Mouse (Mus musculus) natural killer cell, adult 2 months (primary cell): ENCODE results near the gene Nudc.

Source experiments
- DNase-seq, 2 experiments: peaks; one replicate each; pipeline ENCODE4 v3.0.0; 2022; ENCODE audit warnings: low spot score in 2 of 2

Nudc gene

DNA sequence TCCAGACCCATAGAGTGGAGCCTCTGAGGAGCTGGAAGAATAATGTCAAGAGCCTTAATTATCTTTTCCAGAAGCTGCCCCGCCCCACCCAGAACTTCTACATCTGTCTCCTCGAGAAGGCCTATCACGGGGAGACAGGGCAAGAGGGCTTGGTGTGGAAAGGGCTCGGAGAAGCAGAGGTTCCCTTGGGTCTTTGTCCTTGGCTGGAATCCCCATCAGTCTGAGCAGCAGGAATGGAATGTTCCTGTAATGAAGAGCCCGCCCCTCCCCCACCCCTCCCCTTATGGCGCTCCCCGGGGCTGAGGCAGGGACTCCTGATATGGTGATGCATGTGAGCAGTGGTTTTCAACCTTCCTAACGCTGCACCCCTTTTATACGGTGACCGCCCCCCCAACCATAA lies 54.0 kb downstream of the Nudc start:
- no peak for DNase-seq

DNA sequence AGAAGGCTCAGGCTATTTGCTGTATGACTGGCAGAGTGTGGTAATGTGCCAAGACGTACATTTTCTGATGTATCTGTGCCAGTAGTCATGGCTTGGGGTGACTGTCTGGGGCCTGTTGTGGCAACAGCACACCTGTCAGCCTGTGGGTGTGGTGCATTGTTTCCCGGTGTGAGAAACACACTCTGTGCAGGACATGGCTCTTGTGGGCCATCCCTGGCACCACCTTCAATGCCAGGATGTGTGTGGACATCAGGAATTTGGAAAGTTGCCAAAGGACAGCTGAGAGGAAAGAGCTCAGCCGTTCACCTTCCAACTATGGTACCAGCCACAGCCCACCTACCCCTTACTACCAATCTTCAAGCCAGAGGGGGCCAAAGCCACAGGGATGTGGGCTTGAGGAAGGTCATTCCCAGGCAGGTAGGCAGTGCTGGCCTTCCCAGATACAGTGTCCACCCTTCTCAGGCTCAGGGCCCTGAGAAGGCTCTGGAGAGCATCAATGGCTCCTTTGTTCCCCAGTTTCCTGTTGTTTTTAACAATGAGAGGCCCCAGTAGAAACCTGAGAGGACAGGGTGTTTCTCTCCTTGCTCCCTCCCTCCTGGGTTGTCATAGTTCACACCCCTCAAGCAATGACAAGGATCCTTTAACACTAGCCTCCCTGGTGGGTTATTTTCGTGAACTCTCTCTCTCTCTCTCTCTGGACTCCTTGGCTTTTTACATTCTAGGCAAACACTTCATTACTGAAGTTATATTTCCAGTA lies 56.1 kb downstream of the Nudc start:
- DNase-seq: no peak

DNA sequence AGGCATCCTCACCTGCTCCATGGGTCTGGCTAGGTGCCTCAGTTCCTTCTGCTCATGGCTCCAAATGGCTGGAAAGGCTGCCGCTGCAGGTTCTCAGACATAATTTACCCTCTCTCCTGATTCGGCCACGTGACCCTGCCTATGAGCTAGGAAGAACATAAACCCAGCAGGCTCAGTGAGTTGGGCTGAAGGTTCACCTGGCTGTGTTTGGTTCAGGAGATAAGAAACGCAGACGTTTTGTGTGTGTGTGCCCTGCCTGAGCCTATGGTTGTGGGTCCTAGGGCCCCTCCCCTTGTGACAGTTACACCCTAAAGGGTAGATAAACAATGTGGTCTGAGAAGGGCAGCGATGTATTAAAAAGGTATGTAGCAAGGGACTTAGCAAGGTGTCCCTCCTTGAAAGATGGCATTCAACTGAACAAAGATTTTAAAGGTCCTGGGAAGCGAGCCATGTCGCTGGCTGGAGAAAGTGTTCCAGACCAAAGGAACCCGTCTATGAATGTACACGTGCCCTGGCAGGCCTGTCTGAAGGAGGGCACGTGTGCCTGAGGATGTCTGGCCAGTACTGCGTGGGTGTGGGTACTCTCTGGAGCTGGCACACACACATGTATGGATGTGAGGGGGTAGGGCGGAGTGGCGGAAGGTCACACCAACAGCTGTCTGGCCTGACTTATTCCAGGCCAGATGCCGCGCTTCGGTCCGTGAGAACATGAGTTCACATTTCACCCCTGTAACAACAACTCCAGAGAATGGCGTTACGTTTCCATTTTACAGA lies 57.0 kb downstream of the Nudc start:
- DNase-seq: no peak

DNA sequence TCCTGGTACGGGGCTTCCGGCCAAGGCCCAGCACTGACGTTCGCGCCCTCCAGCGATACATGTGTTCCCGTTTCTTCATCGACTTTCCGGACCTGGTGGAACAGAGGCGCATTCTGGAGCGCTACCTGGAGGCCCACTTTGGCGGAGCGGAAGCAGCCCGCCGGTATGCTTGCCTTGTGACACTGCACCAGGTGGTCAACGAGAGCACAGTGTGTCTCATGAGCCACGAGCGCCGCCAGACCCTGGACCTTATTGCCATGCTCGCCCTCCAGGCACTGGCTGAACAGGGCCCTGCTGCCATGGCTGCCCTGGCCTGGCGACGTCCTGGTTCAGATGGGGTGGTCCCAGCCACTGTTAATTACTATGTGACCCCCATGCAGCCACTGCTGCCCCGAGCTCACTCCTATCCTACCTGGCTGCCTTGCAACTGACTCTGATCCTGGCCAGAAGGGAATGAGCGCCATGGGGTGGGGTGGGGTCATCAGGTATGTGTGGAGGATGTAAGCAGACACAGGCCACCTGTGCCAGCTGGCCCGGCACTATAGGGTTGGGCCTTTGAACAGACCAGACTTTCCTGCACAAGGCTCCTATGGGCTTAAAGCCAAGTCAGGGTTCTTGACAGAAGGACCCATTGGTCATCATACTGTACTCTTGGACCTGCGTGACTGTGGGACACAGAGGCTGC lies 59.0 kb downstream of the Nudc start:
- no peak for DNase-seq

DNA sequence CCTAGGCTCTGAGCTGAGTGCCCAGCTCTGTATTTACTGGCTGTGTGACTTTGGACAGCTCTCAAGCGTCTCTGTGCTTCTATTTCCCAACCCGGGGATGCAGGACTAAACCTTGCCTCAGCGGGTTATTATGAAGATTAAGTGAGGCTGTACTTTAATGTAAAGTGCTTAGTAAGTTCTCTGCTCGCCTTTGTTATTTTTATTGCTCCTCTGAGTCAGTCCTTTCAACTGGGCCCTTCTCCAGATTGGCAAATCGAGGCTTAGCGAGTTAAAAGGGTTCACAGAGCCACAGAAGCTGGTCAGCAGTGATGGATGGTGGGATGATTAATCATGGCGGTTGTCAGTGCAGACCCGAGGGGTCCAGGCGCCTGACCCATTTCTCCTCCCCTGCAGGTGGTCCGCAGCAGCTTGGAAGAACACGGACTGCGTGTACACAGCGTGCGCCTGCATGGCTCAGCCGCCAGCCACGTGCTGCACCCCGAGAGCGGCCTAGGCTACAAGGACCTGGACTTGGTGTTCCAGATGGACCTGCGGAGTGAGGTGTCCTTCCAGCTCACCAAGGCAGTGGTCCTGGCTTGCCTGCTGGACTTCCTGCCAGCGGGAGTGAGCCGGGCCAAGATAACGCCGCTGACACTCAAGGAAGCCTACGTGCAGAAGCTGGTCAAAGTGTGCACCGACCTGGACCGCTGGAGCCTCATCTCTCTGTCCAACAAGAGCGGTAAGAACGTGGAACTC lies 59.9 kb downstream of the Nudc start:
- no peak for DNase-seq

DNA sequence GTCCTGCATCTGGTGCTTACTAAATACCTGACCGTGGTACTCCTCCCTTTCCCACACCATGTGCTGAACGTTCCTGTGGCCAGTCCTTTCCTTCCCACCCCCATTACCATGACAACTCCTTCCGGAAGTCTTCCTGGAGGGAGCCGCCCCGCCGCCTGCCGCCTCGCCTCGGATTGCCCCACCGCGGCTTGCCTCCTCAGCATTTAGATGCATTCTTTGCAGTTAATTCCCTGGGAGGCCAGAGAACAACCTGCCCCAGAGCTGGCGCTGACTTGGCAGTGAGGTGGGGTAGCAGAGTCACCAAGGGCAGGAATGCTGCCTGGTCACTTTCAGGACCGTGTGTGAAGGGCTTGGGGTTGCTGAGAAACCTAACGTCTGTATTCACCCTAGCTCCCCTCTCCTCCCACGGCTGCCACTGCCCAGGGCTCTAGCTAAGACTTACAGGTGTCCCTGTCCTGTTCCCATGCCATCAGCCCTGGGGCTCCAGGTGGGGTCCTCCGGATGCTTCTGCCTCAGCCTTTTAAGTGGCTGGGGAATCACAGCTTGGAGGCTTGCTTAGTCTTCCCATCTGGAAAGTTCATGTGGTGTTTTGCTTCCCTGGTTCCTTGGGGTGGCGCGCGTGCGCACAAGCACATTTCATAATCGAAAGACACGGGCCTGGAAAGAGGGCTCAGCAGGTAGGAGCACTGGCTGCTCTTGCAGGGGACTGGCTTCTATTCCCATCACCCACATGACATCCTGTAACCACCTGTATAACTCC lies 61.4 kb downstream of the Nudc start:
- no peak for DNase-seq
